Mouse (Mus musculus): ENCODE data around the gene Depp1.
"Not testable (repeated sequence)": the region's sequence is repeated elsewhere in the genome, so short reads cannot be mapped to it uniquely, and the experiment has no call there.

The Depp1 gene

GRCm38 (mm10) chr6:116650406-116650805, at the start of gene Depp1:
Depp1 (plus strand) TSS chr6:116650609.
- DNase-seq (ENCODE audit: low read depth, low spot score), result peak; percentile 53

- not testable (repeated sequence) for DNase-seq (ENCODE audit: low read depth, low spot score)
These were observed 49.4 kb upstream of the Depp1 start for GRCm38 (mm10) chr6:116600969-116601368.

- DNase-seq (ENCODE audit: low read depth, low spot score), result no peak
These were observed 43.2 kb upstream of the Depp1 start for GRCm38 (mm10) chr6:116607230-116607629.

GRCm38 (mm10) chr6:116615719-116616118, 34.7 kb upstream of the Depp1 start:
- no peak for DNase-seq (ENCODE audit: low read depth, low spot score)

GRCm38 (mm10) chr6:116618073-116618472, 32.3 kb upstream of the Depp1 start:
- DNase-seq (ENCODE audit: low read depth, low spot score), result no peak

- no peak for DNase-seq (ENCODE audit: low read depth, low spot score)
These were observed 28.9 kb upstream of the Depp1 start for GRCm38 (mm10) chr6:116621318-116622023.

GRCm38 (mm10) chr6:116626417-116626816, 24.0 kb upstream of the Depp1 start:
- DNase-seq (ENCODE audit: low read depth, low spot score), result not testable (repeated sequence)

GRCm38 (mm10) chr6:116628095-116628494, 22.3 kb upstream of the Depp1 start:
- no peak for DNase-seq (ENCODE audit: low read depth, low spot score)

GRCm38 (mm10) chr6:116628539-116629171, 21.8 kb upstream of the Depp1 start, which contains the start of gene Zfp422:
Zfp422 (minus strand) TSS chr6:116628999.
- DNase-seq (ENCODE audit: low read depth, low spot score), result peak; percentile 79

GRCm38 (mm10) chr6:116629766-116630165, 20.6 kb upstream of the Depp1 start:
- no peak for DNase-seq (ENCODE audit: low read depth, low spot score)

- DNase-seq (ENCODE audit: low read depth, low spot score), result peak; percentile 61
These were observed 18.3 kb upstream of the Depp1 start for GRCm38 (mm10) chr6:116632129-116632528.

GRCm38 (mm10) chr6:116633741-116634695, 16.4 kb upstream of the Depp1 start:
- DNase-seq (ENCODE audit: low read depth, low spot score), result no peak

GRCm38 (mm10) chr6:116635251-116636180, 14.9 kb upstream of the Depp1 start:
- DNase-seq (ENCODE audit: low read depth, low spot score), result no peak

- no peak for DNase-seq (ENCODE audit: low read depth, low spot score)
These were observed 13.7 kb upstream of the Depp1 start for GRCm38 (mm10) chr6:116636581-116637235.

- no peak for DNase-seq (ENCODE audit: low read depth, low spot score)
These were observed 12.9 kb upstream of the Depp1 start for GRCm38 (mm10) chr6:116637496-116637895.

GRCm38 (mm10) chr6:116638871-116639270, 11.5 kb upstream of the Depp1 start:
- no peak for DNase-seq (ENCODE audit: low read depth, low spot score)

- no peak for DNase-seq (ENCODE audit: low read depth, low spot score)
These were observed 10.7 kb upstream of the Depp1 start for GRCm38 (mm10) chr6:116639663-116640062.

GRCm38 (mm10) chr6:116642942-116643341, 7.5 kb upstream of the Depp1 start:
- DNase-seq (ENCODE audit: low read depth, low spot score), result no peak

- DNase-seq (ENCODE audit: low read depth, low spot score), result no peak
These were observed 6.5 kb upstream of the Depp1 start for GRCm38 (mm10) chr6:116643881-116644280.

- no peak for DNase-seq (ENCODE audit: low read depth, low spot score)
These were observed 6.1 kb upstream of the Depp1 start for GRCm38 (mm10) chr6:116644335-116644734.
